Mouse (Mus musculus) heart, embryonic 13.5 days (tissue): ENCODE measurements around the gene Trim56. TPM values are rescaled to one million over a fixed set of nuclear protein-coding genes. Genes with fewer than 3 reads are reported as not detected.
A peak's percentile ranks its signal among the peaks of the same experiment; 100 is the strongest.

Experiments
- ATAC-seq: fragments of 200-750 bp; cut with Nextera tagmentation; 2 replicates; pipeline ENCODE4 v1.8.0; 2017; ENCODE audit warnings: moderate TSS enrichment; ENCODE audit not compliant: insufficient number of reproducible peaks, low FRiP score, low TSS enrichment; ENCODE audit errors: extremely low read depth
- H3K27ac ChIP-seq: fragments of 300-500 bp; sonication (generic); replicated peaks from 2 replicates; pipeline ENCODE4 v1.5.1; 2015; ENCODE audit warnings: moderate library complexity, mild to moderate bottlenecking, inconsistent platforms
- H3K27me3 ChIP-seq: fragments of 300-500 bp; sonication (generic); replicated peaks from 2 replicates; pipeline ENCODE4 v1.6.1; 2015; ENCODE audit warnings: mild to moderate bottlenecking, inconsistent platforms
- H3K36me3 ChIP-seq: fragments of 300-500 bp; sonication (generic); 2 replicates; pipeline ENCODE4 v1.6.1; 2015; ENCODE audit warnings: mild to moderate bottlenecking, inconsistent platforms
- H3K4me1 ChIP-seq: fragments of 300-500 bp; sonication (generic); 2 replicates; pipeline ENCODE4 v1.6.1; 2015; ENCODE audit warnings: inconsistent platforms
- H3K4me2 ChIP-seq: fragments of 300-500 bp; sonication (generic); 2 replicates; pipeline ENCODE4 v1.6.1; 2015; ENCODE audit warnings: inconsistent platforms, mild to moderate bottlenecking, moderate library complexity
- H3K4me3 ChIP-seq: fragments of 300-500 bp; sonication (generic); 2 replicates; pipeline ENCODE4 v1.5.1; 2015; ENCODE audit warnings: moderate library complexity, mild to moderate bottlenecking, inconsistent platforms
- H3K9ac ChIP-seq: fragments of 300-500 bp; sonication (generic); 2 replicates; pipeline ENCODE4 v1.6.1; 2015; ENCODE audit warnings: inconsistent platforms, mild to moderate bottlenecking, moderate library complexity
- H3K9me3 ChIP-seq: fragments of 300-500 bp; sonication (generic); 2 replicates; pipeline ENCODE4 v1.6.1; 2016; ENCODE audit warnings: inconsistent platforms
- WGBS: fragments of 180-500 bp; shearing (Covaris S2); methylation state at CpG from one replicate; pipeline ENCODE4 v1.1.7; 2015; ENCODE audit warnings: mixed read lengths; 5-methylcytosine and 5-hydroxymethylcytosine counted together
- polyA plus RNA-seq: library from polyadenylated mRNA; unstranded; fragments of >200 nt; fragmentation: Nextera tagmentation; extraction: Ambion mirVana; gene quantifications from 2 replicates; pipeline ENCODE4 v1.2.1, GENCODE M21; 2015

Gene Trim56
- polyA plus RNA-seq, 1 experiment from 2014 or later = 4.9 TPM

- Histone ChIP-seq H3K9ac (no peak overlapping the region), H3K4me1 (peaks cover 15% of the 10 kb centered on the region), H3K9me3 (no peaks in the 10 kb centered on the region; the same call in 1 of the 2 replicates), H3K4me3 (no peak overlapping the region), H3K36me3 (peaks cover 24% of the 10 kb centered on the region), H3K27me3 (no peaks in the 10 kb centered on the region; the same call in 1 of the 2 replicates), H3K27ac (no peak overlapping the region), H3K4me2 (no peak overlapping the region)
- no peak for ATAC-seq
- WGBS = 79% methylated on average over 8 of the region's 8 CpGs
These were observed 8.3 kb downstream of the Trim56 start for GRCm38 (mm10) chr5:137107670-137108069.

GRCm38 (mm10) chr5:137107024-137107423 is 9.0 kb downstream of the Trim56 start:
- no peaks in the 10 kb centered on the region; the same call in 1 of the 2 replicates for H3K9me3 ChIP-seq
- peaks cover 19% of the 10 kb centered on the region for H3K4me1 ChIP-seq
- peaks cover 19% of the 10 kb centered on the region for H3K36me3 ChIP-seq
- ATAC-seq = no peak
- 0 out of 2 replicates have a peak overlapping the region, but pooled peaks have one; percentile 39 for H3K9ac ChIP-seq
- no peak overlapping the region for H3K4me3 ChIP-seq
- 8% methylated on average over 6 of the region's 6 CpGs for WGBS
- H3K27ac ChIP-seq = no peak overlapping the region
- H3K4me2 ChIP-seq = peak overlapping the region; percentile 37
- H3K27me3 ChIP-seq = no peaks in the 10 kb centered on the region; the same call in 1 of the 2 replicates

GRCm38 (mm10) chr5:137106434-137106833 is 9.6 kb downstream of the Trim56 start:
- ATAC-seq = no peak
- Histone ChIP-seq H3K4me3 (no peak overlapping the region), H3K9ac (no peak overlapping the region), H3K4me2 (peak overlapping the region; percentile 37; the same call in 1 of the 2 replicates), H3K27ac (no peak overlapping the region), H3K4me1 (peaks cover 19% of the 10 kb centered on the region), H3K9me3 (no peaks in the 10 kb centered on the region; the same call in 1 of the 2 replicates), H3K36me3 (peaks cover 14% of the 10 kb centered on the region), H3K27me3 (no peaks in the 10 kb centered on the region; the same call in 1 of the 2 replicates)
- WGBS = 68% methylated on average over 4 of the region's 4 CpGs

- H3K9me3 ChIP-seq = no peaks in the 10 kb centered on the region; the same call in 1 of the 2 replicates
- H3K4me2 ChIP-seq = no peak overlapping the region
- H3K4me1 ChIP-seq = peaks cover 19% of the 10 kb centered on the region
- H3K36me3 ChIP-seq = peaks cover 4% of the 10 kb centered on the region; the same call in 1 of the 2 replicates
- no peaks in the 10 kb centered on the region for H3K27me3 ChIP-seq
- no peak overlapping the region for H3K9ac ChIP-seq
- WGBS = 84% methylated on average over 2 of the region's 2 CpGs
- no peak for ATAC-seq
- no peak overlapping the region for H3K4me3 ChIP-seq
- H3K27ac ChIP-seq = peak overlapping the region; percentile 79
These were observed 12.0 kb downstream of the Trim56 start for GRCm38 (mm10) chr5:137103969-137104368.

GRCm38 (mm10) chr5:137102575-137103522 is 13.2 kb downstream of the Trim56 start:
- WGBS = 43% methylated on average over 28 of the region's 28 CpGs
- H3K4me2 ChIP-seq = peak overlapping the region; percentile 40
- H3K27me3 ChIP-seq = no peaks in the 10 kb centered on the region
- H3K4me3 ChIP-seq = 0 out of 2 replicates have a peak overlapping the region, but pooled peaks have one; percentile 15
- peaks cover 19% of the 10 kb centered on the region for H3K4me1 ChIP-seq
- H3K36me3 ChIP-seq = peaks cover 4% of the 10 kb centered on the region; the same call in 1 of the 2 replicates
- peak overlapping the region; percentile 79 for H3K27ac ChIP-seq
- peak; percentile 83 for ATAC-seq
- H3K9me3 ChIP-seq = no peaks in the 10 kb centered on the region; the same call in 1 of the 2 replicates
- H3K9ac ChIP-seq = peak overlapping the region; percentile 57

GRCm38 (mm10) chr5:137102078-137102477 is 13.9 kb downstream of the Trim56 start:
- no peak for ATAC-seq
- peak overlapping the region; percentile 73; the same call in 1 of the 2 replicates for H3K27ac ChIP-seq
- H3K36me3 ChIP-seq = peaks cover 4% of the 10 kb centered on the region; the same call in 1 of the 2 replicates
- H3K9me3 ChIP-seq = no peaks in the 10 kb centered on the region; the same call in 1 of the 2 replicates
- no peak overlapping the region for H3K4me3 ChIP-seq
- 73% methylated on average over 10 of the region's 10 CpGs for WGBS
- no peak overlapping the region for H3K9ac ChIP-seq
- peak overlapping the region; percentile 40; the same call in 1 of the 2 replicates for H3K4me2 ChIP-seq
- H3K4me1 ChIP-seq = peaks cover 19% of the 10 kb centered on the region
- no peaks in the 10 kb centered on the region for H3K27me3 ChIP-seq

- ATAC-seq = no peak
- Histone ChIP-seq H3K4me1 (peaks cover 14% of the 10 kb centered on the region), H3K4me2 (no peak overlapping the region), H3K36me3 (peaks cover 4% of the 10 kb centered on the region; the same call in 1 of the 2 replicates), H3K9ac (no peak overlapping the region), H3K27ac (no peak overlapping the region), H3K4me3 (no peak overlapping the region), H3K27me3 (no peaks in the 10 kb centered on the region), H3K9me3 (no peaks in the 10 kb centered on the region; the same call in 1 of the 2 replicates)
- WGBS = 56% methylated on average over 4 of the region's 4 CpGs
These were observed 15.3 kb downstream of the Trim56 start for GRCm38 (mm10) chr5:137100660-137101059.

GRCm38 (mm10) chr5:137098418-137098817 is 17.6 kb downstream of the Trim56 start:
- 59% methylated on average over 11 of the region's 11 CpGs for WGBS
- H3K4me1 ChIP-seq = peaks cover 15% of the 10 kb centered on the region
- ATAC-seq = no peak

GRCm38 (mm10) chr5:137096037-137096436 is 20.0 kb downstream of the Trim56 start:
- 32% methylated on average over 1 of the region's 1 CpGs for WGBS
- no peak overlapping the region for H3K9ac ChIP-seq
- H3K4me2 ChIP-seq = no peak overlapping the region
- peak overlapping the region; percentile 10; the same call in 1 of the 2 replicates for H3K27ac ChIP-seq
- H3K4me1 ChIP-seq = peaks cover 8% of the 10 kb centered on the region
- H3K36me3 ChIP-seq = no peaks in the 10 kb centered on the region
- no peaks in the 10 kb centered on the region for H3K27me3 ChIP-seq
- no peak overlapping the region for H3K4me3 ChIP-seq
- ATAC-seq = no peak
- no peaks in the 10 kb centered on the region for H3K9me3 ChIP-seq

More at GRCm38 (mm10) chr5:137098418-137098817, 17.6 kb downstream of the Trim56 start:
- Histone ChIP-seq H3K4me3 (no peak overlapping the region), H3K27me3 (no peaks in the 10 kb centered on the region), H3K4me2 (no peak overlapping the region), H3K9me3 (no peaks in the 10 kb centered on the region), H3K27ac (no peak overlapping the region), H3K36me3 (no peaks in the 10 kb centered on the region), H3K9ac (no peak overlapping the region)

- WGBS = 79% methylated on average over 10 of the region's 10 CpGs
These were observed 20.9 kb downstream of the Trim56 start for GRCm38 (mm10) chr5:137095135-137095534.

GRCm38 (mm10) chr5:137093720-137094119 is 22.3 kb downstream of the Trim56 start:
- Histone ChIP-seq H3K9me3 (no peaks in the 10 kb centered on the region), H3K27ac (no peak overlapping the region), H3K4me1 (peaks cover 13% of the 10 kb centered on the region), H3K4me3 (no peak overlapping the region), H3K27me3 (no peaks in the 10 kb centered on the region), H3K4me2 (no peak overlapping the region), H3K36me3 (no peaks in the 10 kb centered on the region), H3K9ac (no peak overlapping the region)
- no peak for ATAC-seq
- 62% methylated on average over 9 of the region's 9 CpGs for WGBS

More at GRCm38 (mm10) chr5:137095135-137095534, 20.9 kb downstream of the Trim56 start:
- Histone ChIP-seq H3K36me3 (no peaks in the 10 kb centered on the region), H3K4me3 (no peak overlapping the region), H3K4me1 (peaks cover 9% of the 10 kb centered on the region), H3K27ac (no peak overlapping the region), H3K4me2 (no peak overlapping the region), H3K27me3 (no peaks in the 10 kb centered on the region), H3K9ac (no peak overlapping the region), H3K9me3 (no peaks in the 10 kb centered on the region)
- ATAC-seq = no peak
